Mouse (Mus musculus): ENCODE data around the gene Themis. TPM values are rescaled to one million over a fixed set of nuclear protein-coding genes. Genes with fewer than 3 reads are reported as not detected.

Themis gene
- total RNA-seq, 1 experiment, result 0.27 TPM

- TF ChIP-seq CHD2 (IDR thresholded peaks at IDR 0.05; ENCODE audit: low read depth, low read length) (no peak), HCFC1 (IDR thresholded peaks at IDR 0.05; ENCODE audit: borderline replicate concordance, insufficient read depth, low read length) (no peak), ZC3H11A (IDR thresholded peaks at IDR 0.05; ENCODE audit: borderline replicate concordance, low read depth, low read length) (no peak), ZNF384 (IDR thresholded peaks at IDR 0.05; ENCODE audit: low read depth, low read length) (no peak), MAFK (IDR thresholded peaks at IDR 0.05; ENCODE audit: insufficient read depth, low read depth, low read length) (no peak)
- Histone ChIP-seq H3K36me3 (ENCODE audit: control insufficient read depth, insufficient read depth, low read length, poor library complexity, severe bottlenecking) (no peaks in the 10 kb centered on the region), H3K4me3 (ENCODE audit: insufficient read depth in 1 of 2, low read depth in 1 of 2, low read length in 2 of 2, poor library complexity in 1 of 2, severe bottlenecking in 1 of 2) (no peak overlapping the region), H3K9ac (ENCODE audit: insufficient read depth, low read depth, low read length, poor library complexity, severe bottlenecking) (no peak overlapping the region), H3K9me3 (ENCODE audit: control insufficient read depth, insufficient read depth, low read depth, low read length) (no peaks in the 10 kb centered on the region), H3K4me1 (ENCODE audit: control insufficient read depth in 2 of 2, insufficient read depth in 2 of 2, low read length in 2 of 2, poor library complexity in 1 of 2) (no peaks in the 10 kb centered on the region), H3K27ac (ENCODE audit: insufficient read depth, low read depth, low read length, poor library complexity, severe bottlenecking) (no peak overlapping the region)
- no peak for DNase-seq (ENCODE audit: low read depth, low spot score)
- in situ Hi-C loops (cut with MboI; ENCODE audit: low sequenced_read_pairs in 2 of 2, unreplicated experiment in 2 of 2), result no loop called here
Measured at GRCm38 (mm10) chr10:28776777-28777402, 108.7 kb downstream of the Themis start.

- no peaks in the 10 kb centered on the region for H3K9me3 ChIP-seq (ENCODE audit: control insufficient read depth, insufficient read depth, low read depth, low read length)
- no peaks in the 10 kb centered on the region for H3K4me1 ChIP-seq (ENCODE audit: control insufficient read depth in 2 of 2, insufficient read depth in 2 of 2, low read length in 2 of 2, poor library complexity in 1 of 2)
- DNase-seq (ENCODE audit: low read depth, low spot score), result no peak
- in situ Hi-C loops (cut with MboI; ENCODE audit: low sequenced_read_pairs in 2 of 2, unreplicated experiment in 2 of 2), result no loop called here
- H3K4me3 ChIP-seq (ENCODE audit: insufficient read depth in 1 of 2, low read depth in 1 of 2, low read length in 2 of 2, poor library complexity in 1 of 2, severe bottlenecking in 1 of 2), result no peak overlapping the region
- no peak overlapping the region for H3K27ac ChIP-seq (ENCODE audit: insufficient read depth, low read depth, low read length, poor library complexity, severe bottlenecking)
- H3K9ac ChIP-seq (ENCODE audit: insufficient read depth, low read depth, low read length, poor library complexity, severe bottlenecking), result no peak overlapping the region
- H3K36me3 ChIP-seq (ENCODE audit: control insufficient read depth, insufficient read depth, low read length, poor library complexity, severe bottlenecking), result no peaks in the 10 kb centered on the region
- TF ChIP-seq ZNF384 (IDR thresholded peaks at IDR 0.05; ENCODE audit: low read depth, low read length) (no peak), ZC3H11A (IDR thresholded peaks at IDR 0.05; ENCODE audit: borderline replicate concordance, low read depth, low read length) (no peak), HCFC1 (IDR thresholded peaks at IDR 0.05; ENCODE audit: borderline replicate concordance, insufficient read depth, low read length) (no peak), CHD2 (IDR thresholded peaks at IDR 0.05; ENCODE audit: low read depth, low read length) (no peak), MAFK (IDR thresholded peaks at IDR 0.05; ENCODE audit: insufficient read depth, low read depth, low read length) (no peak)
Measured at GRCm38 (mm10) chr10:28799469-28799868, 131.3 kb downstream of the Themis start.

GRCm38 (mm10) chr10:28805160-28805559, 137.0 kb downstream of the Themis start:
- Histone ChIP-seq H3K9me3 (ENCODE audit: control insufficient read depth, insufficient read depth, low read depth, low read length) (no peaks in the 10 kb centered on the region), H3K4me3 (ENCODE audit: insufficient read depth in 1 of 2, low read depth in 1 of 2, low read length in 2 of 2, poor library complexity in 1 of 2, severe bottlenecking in 1 of 2) (no peak overlapping the region), H3K27ac (ENCODE audit: insufficient read depth, low read depth, low read length, poor library complexity, severe bottlenecking) (no peak overlapping the region), H3K4me1 (ENCODE audit: control insufficient read depth in 2 of 2, insufficient read depth in 2 of 2, low read length in 2 of 2, poor library complexity in 1 of 2) (no peaks in the 10 kb centered on the region), H3K36me3 (ENCODE audit: control insufficient read depth, insufficient read depth, low read length, poor library complexity, severe bottlenecking) (no peaks in the 10 kb centered on the region), H3K9ac (ENCODE audit: insufficient read depth, low read depth, low read length, poor library complexity, severe bottlenecking) (no peak overlapping the region)
- in situ Hi-C loops (cut with MboI; ENCODE audit: low sequenced_read_pairs in 2 of 2, unreplicated experiment in 2 of 2), result no loop called here
- TF ChIP-seq MAFK (IDR thresholded peaks at IDR 0.05; ENCODE audit: insufficient read depth, low read depth, low read length) (no peak), ZNF384 (IDR thresholded peaks at IDR 0.05; ENCODE audit: low read depth, low read length) (no peak), ZC3H11A (IDR thresholded peaks at IDR 0.05; ENCODE audit: borderline replicate concordance, low read depth, low read length) (no peak), HCFC1 (IDR thresholded peaks at IDR 0.05; ENCODE audit: borderline replicate concordance, insufficient read depth, low read length) (no peak), CHD2 (IDR thresholded peaks at IDR 0.05; ENCODE audit: low read depth, low read length) (no peak)
- DNase-seq (ENCODE audit: low read depth, low spot score), result no peak

GRCm38 (mm10) chr10:28811928-28812570, 143.9 kb downstream of the Themis start:
- Histone ChIP-seq H3K9ac (ENCODE audit: insufficient read depth, low read depth, low read length, poor library complexity, severe bottlenecking) (no peak overlapping the region), H3K36me3 (ENCODE audit: control insufficient read depth, insufficient read depth, low read length, poor library complexity, severe bottlenecking) (no peaks in the 10 kb centered on the region), H3K27ac (ENCODE audit: insufficient read depth, low read depth, low read length, poor library complexity, severe bottlenecking) (no peak overlapping the region), H3K4me3 (ENCODE audit: insufficient read depth in 1 of 2, low read depth in 1 of 2, low read length in 2 of 2, poor library complexity in 1 of 2, severe bottlenecking in 1 of 2) (no peak overlapping the region), H3K9me3 (ENCODE audit: control insufficient read depth, insufficient read depth, low read depth, low read length) (no peaks in the 10 kb centered on the region), H3K4me1 (ENCODE audit: control insufficient read depth in 2 of 2, insufficient read depth in 2 of 2, low read length in 2 of 2, poor library complexity in 1 of 2) (peaks cover 0 to 4% of the 10 kb centered on the region in 2 experiments; a peak in 2 of 4 replicates)
- no peak for DNase-seq (ENCODE audit: low read depth, low spot score)
- no peak for TF ChIP-seq ZC3H11A (IDR thresholded peaks at IDR 0.05; ENCODE audit: borderline replicate concordance, low read depth, low read length)
- no peak for TF ChIP-seq ZNF384 (IDR thresholded peaks at IDR 0.05; ENCODE audit: low read depth, low read length)
- TF ChIP-seq HCFC1 (IDR thresholded peaks at IDR 0.05; ENCODE audit: borderline replicate concordance, insufficient read depth, low read length), result no peak
- no peak for TF ChIP-seq MAFK (IDR thresholded peaks at IDR 0.05; ENCODE audit: insufficient read depth, low read depth, low read length)
- TF ChIP-seq CHD2 (IDR thresholded peaks at IDR 0.05; ENCODE audit: low read depth, low read length), result no peak
- in situ Hi-C loops (cut with MboI; ENCODE audit: low sequenced_read_pairs in 2 of 2, unreplicated experiment in 2 of 2), result no loop called here

Measured in ES-E14 (cell line).